Mouse (Mus musculus): ENCODE data around the gene Cpxm1. TPM values are rescaled to one million over a fixed set of nuclear protein-coding genes. Genes with fewer than 3 reads are reported as not detected.

Cpxm1 gene
- polyA plus RNA-seq, 1 experiment from 2014 or later: 53.5 TPM

- Histone ChIP-seq H3K27ac (ENCODE audit: low read length) (no peak overlapping the region), H3K9me3 (replicated peaks; ENCODE audit: control insufficient read depth, low read length) (no peaks in the 10 kb centered on the region), H3K27me3 (ENCODE audit: control insufficient read depth, insufficient read depth, low read length) (no peaks in the 10 kb centered on the region), H3K4me1 (ENCODE audit: control insufficient read depth, insufficient read depth, low read length) (peaks cover 17% of the 10 kb centered on the region), H3K4me2 (ENCODE audit: low read depth, low read length) (peak overlapping the region; percentile 94), H3K36me3 (ENCODE audit: control insufficient read depth, insufficient read depth, low read length) (peaks cover 4% of the 10 kb centered on the region; the same call in 1 of the 2 replicates), H3K9ac (ENCODE audit: low read length) (peak overlapping the region; percentile 93), H3K4me3 (replicated peaks; ENCODE audit: low read length) (peak overlapping the region; percentile 89)
- 33% methylated on average over 5 of the region's 5 CpGs for WGBS
- ATAC-seq (ENCODE audit: insufficient read depth, low FRiP score): no peak
Observed at GRCm38 (mm10) chr2:130425112-130425511, 27.7 kb upstream of the Cpxm1 start.

DNA sequence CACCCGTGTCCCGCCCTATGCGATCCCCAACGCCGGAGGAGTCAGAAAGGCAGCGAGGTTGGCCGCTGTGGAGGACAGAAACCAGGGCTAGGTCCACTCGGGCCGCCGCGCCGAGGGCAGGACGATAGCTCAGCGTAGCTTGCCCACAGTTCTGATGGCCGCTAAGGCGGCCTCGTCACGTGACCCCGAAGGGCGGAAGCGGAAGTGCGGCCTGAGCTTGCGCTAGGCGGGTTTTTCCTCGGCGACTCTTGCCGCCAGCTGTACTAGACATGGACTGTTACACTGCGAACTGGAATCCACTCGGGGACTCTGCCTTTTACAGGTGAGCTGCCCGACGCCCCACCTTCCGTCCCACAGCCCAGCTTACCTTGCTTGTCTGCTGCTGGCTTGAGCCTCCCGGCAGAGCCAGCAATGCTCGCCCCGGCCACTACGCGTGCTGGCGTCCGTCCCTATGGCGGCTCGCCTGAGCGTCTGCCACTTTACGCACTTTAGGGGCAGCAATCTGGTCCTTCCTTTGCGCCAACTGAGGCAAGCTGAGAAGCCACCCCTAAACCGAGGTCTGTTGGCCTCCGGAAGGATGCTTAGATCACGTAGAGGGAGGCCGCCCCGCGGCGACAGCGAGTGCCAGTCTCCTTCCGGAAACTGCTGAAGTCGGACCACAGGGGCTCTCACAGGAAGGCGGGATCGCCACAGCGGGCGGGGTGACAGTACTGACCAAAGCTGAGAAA lies 26.9 kb upstream of the Cpxm1 start, which contains the start of the genes Vps16 and Pced1a:
Gene Vps16, plus strand, starts transcription at position 214 of the 728 bp plus-strand sequence.
Gene Pced1a, minus strand, starts transcription at position 576 of the 728 bp plus-strand sequence.
- no peaks in the 10 kb centered on the region for H3K9me3 ChIP-seq (replicated peaks; ENCODE audit: control insufficient read depth, low read length)
- WGBS: under 1% methylated on average over 58 of the region's 58 CpGs
- peaks cover 4% of the 10 kb centered on the region; the same call in 1 of the 2 replicates for H3K36me3 ChIP-seq (ENCODE audit: control insufficient read depth, insufficient read depth, low read length)
- peak within 1 kb of the TSS; percentile 94 for H3K4me2 ChIP-seq (ENCODE audit: low read depth, low read length)
- H3K27me3 ChIP-seq (ENCODE audit: control insufficient read depth, insufficient read depth, low read length): no peaks in the 10 kb centered on the region
- peak within 1 kb of the TSS; percentile 89 for H3K4me3 ChIP-seq (replicated peaks; ENCODE audit: low read length)
- H3K4me1 ChIP-seq (ENCODE audit: control insufficient read depth, insufficient read depth, low read length): peaks cover 17% of the 10 kb centered on the region
- ATAC-seq (ENCODE audit: insufficient read depth, low FRiP score): peak; percentile 97
- peak within 1 kb of the TSS; percentile 93 for H3K9ac ChIP-seq (ENCODE audit: low read length)
- peak within 1 kb of the TSS; percentile 92 for H3K27ac ChIP-seq (ENCODE audit: low read length)

DNA sequence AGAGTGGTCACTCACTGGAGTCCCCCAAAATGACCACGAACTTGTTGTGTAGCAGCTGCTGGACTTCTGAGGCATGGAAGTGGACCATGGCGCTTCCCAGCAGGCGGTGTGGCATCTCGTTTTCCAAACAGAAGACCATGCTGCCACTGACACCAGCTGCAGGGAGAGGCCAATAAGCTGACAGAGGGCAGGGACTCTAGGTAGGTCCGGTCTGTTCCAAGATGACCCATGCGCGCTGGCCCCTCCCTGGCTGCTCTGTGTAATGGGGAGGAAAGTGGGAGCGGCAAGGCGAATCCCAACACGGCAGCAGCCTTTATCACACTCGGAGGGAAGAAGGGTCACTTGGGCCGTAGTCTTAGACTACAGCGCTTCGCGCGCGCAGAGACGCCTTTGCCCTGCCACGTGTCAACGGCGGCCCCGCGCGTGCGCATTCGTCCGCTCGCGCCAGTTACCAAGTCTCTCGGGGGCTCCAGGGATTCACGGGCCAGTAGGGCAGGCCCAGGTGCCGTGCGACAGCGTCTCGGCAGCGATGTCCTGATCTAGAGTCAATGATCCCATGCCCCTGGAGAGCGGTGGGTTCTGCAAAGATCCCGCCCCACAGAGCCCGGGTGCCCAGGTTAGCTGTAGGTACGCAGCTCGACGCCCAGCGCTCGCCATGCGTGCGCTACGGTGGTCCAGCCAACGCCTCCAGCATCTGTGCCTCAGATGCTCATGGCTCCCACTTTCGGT lies 26.2 kb upstream of the Cpxm1 start:
- H3K9ac ChIP-seq (ENCODE audit: low read length): peak overlapping the region; percentile 93
- peak overlapping the region; percentile 94 for H3K4me2 ChIP-seq (ENCODE audit: low read depth, low read length)
- peaks cover 17% of the 10 kb centered on the region for H3K4me1 ChIP-seq (ENCODE audit: control insufficient read depth, insufficient read depth, low read length)
- H3K9me3 ChIP-seq (replicated peaks; ENCODE audit: control insufficient read depth, low read length): no peaks in the 10 kb centered on the region
- ATAC-seq (ENCODE audit: insufficient read depth, low FRiP score): peak; percentile 63
- no peaks in the 10 kb centered on the region for H3K27me3 ChIP-seq (ENCODE audit: control insufficient read depth, insufficient read depth, low read length)
- peaks cover 4% of the 10 kb centered on the region; the same call in 1 of the 2 replicates for H3K36me3 ChIP-seq (ENCODE audit: control insufficient read depth, insufficient read depth, low read length)
- peak overlapping the region; percentile 92 for H3K27ac ChIP-seq (ENCODE audit: low read length)
- WGBS: 13% methylated on average over 49 of the region's 49 CpGs
- H3K4me3 ChIP-seq (replicated peaks; ENCODE audit: low read length): peak overlapping the region; percentile 89

DNA sequence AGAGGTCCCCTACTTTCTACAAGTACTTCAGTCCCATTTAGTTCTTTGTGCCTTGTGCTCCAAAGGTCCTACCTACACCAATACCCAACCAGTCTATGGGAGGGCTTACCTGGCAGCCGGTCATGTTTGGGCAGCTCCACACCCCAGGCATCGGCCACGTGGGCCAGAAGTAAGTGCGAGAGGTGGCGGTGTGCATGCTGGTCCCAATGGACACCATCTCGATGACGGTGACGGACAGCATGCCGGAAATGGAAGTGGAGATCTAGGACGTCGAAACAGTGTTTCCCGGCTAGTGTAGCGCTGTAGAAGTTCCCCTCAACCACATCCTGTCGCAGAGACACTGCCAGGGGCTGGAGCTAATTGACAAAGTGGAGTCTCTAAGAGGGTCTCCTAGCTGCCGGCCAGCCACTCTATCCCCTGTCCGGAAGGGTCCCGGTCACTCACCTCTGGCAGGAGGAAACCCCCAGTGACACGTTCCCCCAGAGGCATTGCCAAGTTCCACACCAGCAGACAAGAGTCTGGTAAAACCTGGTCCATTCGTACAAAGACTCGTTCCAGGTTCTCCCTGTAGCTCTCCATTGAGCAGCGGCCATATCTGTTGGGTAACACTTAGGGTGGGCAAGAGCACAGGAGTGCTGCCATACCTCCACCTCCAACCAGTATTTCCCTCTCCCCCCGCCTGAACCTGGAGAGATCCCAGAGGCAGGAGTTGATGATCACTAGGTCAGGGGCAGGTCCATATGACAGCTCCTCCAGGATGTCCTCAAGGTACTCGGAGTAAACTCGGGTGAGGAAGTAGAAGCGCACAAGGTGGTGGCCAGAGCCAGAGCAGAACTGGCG lies 24.6 kb upstream of the Cpxm1 start:
- Histone ChIP-seq H3K36me3 (ENCODE audit: control insufficient read depth, insufficient read depth, low read length) (peaks cover 4% of the 10 kb centered on the region; the same call in 1 of the 2 replicates), H3K27me3 (ENCODE audit: control insufficient read depth, insufficient read depth, low read length) (no peaks in the 10 kb centered on the region), H3K4me2 (ENCODE audit: low read depth, low read length) (no peak overlapping the region), H3K4me1 (ENCODE audit: control insufficient read depth, insufficient read depth, low read length) (peaks cover 14% of the 10 kb centered on the region), H3K9ac (ENCODE audit: low read length) (no peak overlapping the region), H3K9me3 (replicated peaks; ENCODE audit: control insufficient read depth, low read length) (no peaks in the 10 kb centered on the region), H3K4me3 (replicated peaks; ENCODE audit: low read length) (no peak overlapping the region), H3K27ac (ENCODE audit: low read length) (no peak overlapping the region)
- WGBS: 95% methylated on average over 26 of the region's 26 CpGs
- ATAC-seq (ENCODE audit: insufficient read depth, low FRiP score): no peak

GRCm38 (mm10) chr2:130414094-130414856 lies 16.9 kb upstream of the Cpxm1 start:
- Histone ChIP-seq H3K9ac (ENCODE audit: low read length) (no peak overlapping the region), H3K4me3 (replicated peaks; ENCODE audit: low read length) (no peak overlapping the region), H3K9me3 (replicated peaks; ENCODE audit: control insufficient read depth, low read length) (no peaks in the 10 kb centered on the region), H3K27me3 (ENCODE audit: control insufficient read depth, insufficient read depth, low read length) (no peaks in the 10 kb centered on the region), H3K4me2 (ENCODE audit: low read depth, low read length) (no peak overlapping the region), H3K27ac (ENCODE audit: low read length) (no peak overlapping the region), H3K4me1 (ENCODE audit: control insufficient read depth, insufficient read depth, low read length) (no peaks in the 10 kb centered on the region), H3K36me3 (ENCODE audit: control insufficient read depth, insufficient read depth, low read length) (no peaks in the 10 kb centered on the region)
- 72% methylated on average over 6 of the region's 6 CpGs for WGBS
- no peak for ATAC-seq (ENCODE audit: insufficient read depth, low FRiP score)

DNA sequence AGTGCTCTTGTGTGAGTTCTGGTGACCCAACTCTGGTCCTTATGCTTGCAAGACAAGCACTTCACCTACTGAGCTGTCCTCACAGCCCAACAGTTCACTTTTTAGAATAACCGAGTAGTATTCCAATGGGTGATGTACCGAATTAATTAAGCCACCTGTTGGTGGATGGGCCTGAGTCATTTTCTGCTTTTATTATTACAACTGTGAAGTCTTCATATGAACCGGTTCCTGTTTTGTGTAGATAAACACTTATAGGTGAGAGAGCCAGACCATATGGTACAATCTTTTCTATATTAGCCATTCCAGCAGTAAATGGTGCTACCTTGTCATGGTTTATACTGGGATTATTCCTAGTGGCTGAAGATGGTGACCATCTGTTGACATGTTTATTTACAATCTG lies 15.4 kb upstream of the Cpxm1 start:
- Histone ChIP-seq H3K36me3 (ENCODE audit: control insufficient read depth, insufficient read depth, low read length) (no peaks in the 10 kb centered on the region), H3K27ac (ENCODE audit: low read length) (no peak overlapping the region), H3K9ac (ENCODE audit: low read length) (no peak overlapping the region), H3K4me3 (replicated peaks; ENCODE audit: low read length) (no peak overlapping the region), H3K4me2 (ENCODE audit: low read depth, low read length) (no peak overlapping the region), H3K9me3 (replicated peaks; ENCODE audit: control insufficient read depth, low read length) (no peaks in the 10 kb centered on the region), H3K4me1 (ENCODE audit: control insufficient read depth, insufficient read depth, low read length) (0 out of 2 replicates have a peak, but pooled peaks cover 7% of the 10 kb centered on the region), H3K27me3 (ENCODE audit: control insufficient read depth, insufficient read depth, low read length) (no peaks in the 10 kb centered on the region)
- ATAC-seq (ENCODE audit: insufficient read depth, low FRiP score): no peak
- 66% methylated on average over 3 of the region's 3 CpGs for WGBS

DNA sequence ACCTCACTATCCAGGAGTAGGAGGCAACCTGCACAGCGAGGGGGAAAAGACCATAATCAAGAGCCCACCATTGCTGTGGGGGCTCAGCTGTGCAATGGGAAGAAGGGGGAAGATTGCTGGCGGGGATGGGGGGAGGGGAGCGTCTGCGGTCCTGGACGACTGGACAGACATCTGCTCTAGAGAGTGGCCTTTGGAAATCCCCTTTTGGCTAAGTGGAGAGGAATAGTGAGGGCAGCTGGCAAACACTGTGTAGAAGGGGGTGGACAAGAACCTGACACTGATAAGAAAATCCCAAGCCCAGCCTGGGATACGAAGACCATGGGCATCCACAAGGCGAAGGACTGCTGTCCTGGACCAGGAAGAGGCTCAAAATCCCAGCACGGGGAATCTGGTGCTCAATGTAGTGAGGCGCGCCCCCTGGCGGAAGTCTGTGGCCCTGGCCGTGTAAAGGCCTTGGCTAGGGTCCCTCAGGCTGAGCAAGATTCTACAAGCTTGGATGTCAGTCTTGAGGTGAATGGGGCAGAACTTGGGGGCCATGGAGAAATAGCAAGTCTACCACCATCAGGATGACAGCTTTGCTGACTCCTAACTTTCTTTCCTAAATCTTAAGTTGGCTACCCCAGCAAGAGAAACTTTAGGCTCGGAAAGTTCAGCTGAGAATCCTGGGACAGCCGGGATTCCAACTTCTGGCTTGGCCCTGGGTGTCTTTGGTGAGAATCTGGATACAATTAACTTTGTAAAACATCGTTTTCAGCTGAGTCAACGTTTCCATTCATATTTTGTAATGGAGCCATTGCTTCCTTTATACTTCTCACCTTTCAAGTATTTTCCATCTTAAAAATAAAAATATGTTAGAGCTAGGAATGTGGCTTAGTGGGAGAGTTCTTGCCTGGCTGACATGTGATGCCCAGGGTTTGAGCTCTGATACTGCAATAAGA lies 14.5 kb upstream of the Cpxm1 start:
- Histone ChIP-seq H3K4me2 (ENCODE audit: low read depth, low read length) (no peak overlapping the region), H3K27ac (ENCODE audit: low read length) (no peak overlapping the region), H3K9me3 (replicated peaks; ENCODE audit: control insufficient read depth, low read length) (no peaks in the 10 kb centered on the region), H3K27me3 (ENCODE audit: control insufficient read depth, insufficient read depth, low read length) (no peaks in the 10 kb centered on the region), H3K4me1 (ENCODE audit: control insufficient read depth, insufficient read depth, low read length) (0 out of 2 replicates have a peak, but pooled peaks cover 8% of the 10 kb centered on the region), H3K9ac (ENCODE audit: low read length) (no peak overlapping the region), H3K36me3 (ENCODE audit: control insufficient read depth, insufficient read depth, low read length) (no peaks in the 10 kb centered on the region), H3K4me3 (replicated peaks; ENCODE audit: low read length) (no peak overlapping the region)
- ATAC-seq (ENCODE audit: insufficient read depth, low FRiP score): peak; percentile 78; the same call in 1 of the 2 replicates
- 38% methylated on average over 16 of the region's 16 CpGs for WGBS

All from stomach, embryonic 16.5 days (tissue).